Mouse (Mus musculus): ENCODE measurements around the gene Nucb1.

The Nucb1 gene

DNA sequence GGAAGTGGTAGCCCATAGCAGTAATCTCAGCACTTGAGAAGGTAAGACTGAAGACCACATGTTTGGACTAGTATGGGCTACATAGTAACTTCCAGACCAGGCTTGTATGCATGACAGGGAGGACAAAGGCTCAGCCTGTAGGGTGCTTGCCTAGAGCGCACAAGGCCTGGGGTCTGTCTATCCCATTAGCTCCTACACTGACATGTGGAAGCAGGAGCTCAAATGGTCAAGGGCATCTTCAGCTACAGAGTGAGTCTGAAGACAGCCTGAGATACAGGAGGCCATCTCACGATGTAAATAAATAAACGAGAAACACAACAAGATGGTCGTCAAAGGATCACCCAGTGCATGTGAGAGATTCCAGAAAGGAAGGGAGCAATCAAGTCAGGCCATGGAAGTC lies 47.9 kb downstream of the Nucb1 start:
- no peak for DNase-seq (ENCODE audit: low spot score in 2 of 2)

DNA sequence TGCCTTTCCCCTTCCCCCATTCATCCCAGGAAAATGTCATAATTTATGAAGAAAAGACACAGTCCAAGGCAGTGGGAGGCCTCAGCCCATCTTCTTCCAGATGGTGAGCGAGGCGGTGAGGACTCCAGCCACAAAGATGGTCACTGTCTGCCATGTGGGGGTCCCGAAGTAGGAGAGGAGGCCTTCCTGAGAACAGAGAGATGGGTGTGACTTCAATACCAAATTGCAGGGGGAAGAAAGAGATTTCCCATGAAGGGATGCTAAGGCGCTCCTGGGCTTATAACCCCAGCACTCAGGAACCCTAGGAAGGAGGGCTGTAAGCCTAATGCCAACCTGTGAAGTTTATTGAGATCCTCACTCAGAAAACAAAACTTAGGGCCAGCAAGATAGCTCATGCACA lies 48.4 kb downstream of the Nucb1 start:
- no peak for DNase-seq (ENCODE audit: low spot score in 2 of 2)

DNA sequence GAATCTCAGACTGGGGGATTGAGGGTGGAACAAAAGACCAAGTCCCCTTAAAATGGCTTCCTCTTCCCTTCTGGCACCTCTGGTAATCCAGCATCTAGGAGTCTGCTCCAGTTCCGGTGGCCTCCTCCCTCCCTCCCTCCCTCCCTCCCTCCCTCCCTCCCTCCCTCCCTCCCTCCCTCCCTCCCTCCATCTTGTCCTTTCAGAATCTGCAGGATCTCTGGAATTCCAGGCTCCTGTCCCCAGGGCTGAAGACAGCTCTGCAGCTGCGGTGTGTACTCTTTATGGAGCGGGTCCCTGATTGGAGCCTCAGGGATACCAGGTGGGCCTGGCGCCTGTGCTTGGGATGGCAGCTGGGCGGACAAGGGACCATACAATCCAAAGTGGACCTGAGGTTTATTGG lies 48.9 kb downstream of the Nucb1 start:
- DNase-seq (ENCODE audit: low spot score in 2 of 2), result no peak

DNA sequence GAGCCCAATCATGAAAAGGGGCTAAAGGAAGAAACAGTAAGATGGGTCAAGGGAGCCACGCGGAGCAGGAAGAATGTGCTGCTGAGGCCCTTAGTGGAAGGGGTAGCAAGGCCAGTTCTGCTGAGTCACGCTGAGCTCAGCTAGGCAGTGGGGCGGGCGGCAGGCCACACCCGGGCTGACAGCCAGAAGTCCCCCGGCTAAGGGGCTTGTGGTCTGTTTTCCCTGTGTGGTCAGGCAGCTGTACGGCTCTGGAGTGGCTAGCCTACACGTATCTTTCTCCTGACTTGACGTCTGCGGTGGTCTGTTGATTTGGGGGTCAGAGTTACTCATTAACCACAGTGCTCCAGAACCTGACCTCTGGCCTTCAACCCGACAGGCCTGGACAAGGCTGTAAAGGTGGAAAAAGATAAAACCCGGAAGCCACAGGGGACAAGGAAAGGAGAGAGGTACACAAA lies 49.3 kb downstream of the Nucb1 start:
- DNase-seq (ENCODE audit: low spot score in 2 of 2), result peak in 1 of 2 experiments; percentile 24

DNA sequence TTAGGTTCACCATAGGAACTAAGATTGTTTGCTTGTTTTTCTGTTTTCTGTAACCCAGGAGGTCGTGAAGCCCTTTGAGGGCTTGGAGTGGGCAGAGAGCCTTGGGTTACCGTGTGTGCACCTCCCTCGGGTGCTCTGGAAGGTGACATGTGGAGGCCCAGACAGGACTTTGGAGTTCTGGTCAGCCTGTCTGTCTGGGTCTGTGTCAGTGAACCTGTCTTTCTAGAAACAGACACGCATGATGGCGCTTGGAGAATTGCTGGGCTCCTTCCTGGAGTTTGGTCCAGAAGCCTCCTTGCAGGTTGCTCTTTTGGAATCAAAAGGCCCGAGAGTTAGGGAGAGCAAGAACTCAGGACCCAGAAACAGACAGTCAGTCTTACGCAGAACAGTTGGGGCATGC lies 49.8 kb downstream of the Nucb1 start:
- DNase-seq (ENCODE audit: low spot score in 2 of 2), result peak in 1 of 2 experiments; percentile 23

DNA sequence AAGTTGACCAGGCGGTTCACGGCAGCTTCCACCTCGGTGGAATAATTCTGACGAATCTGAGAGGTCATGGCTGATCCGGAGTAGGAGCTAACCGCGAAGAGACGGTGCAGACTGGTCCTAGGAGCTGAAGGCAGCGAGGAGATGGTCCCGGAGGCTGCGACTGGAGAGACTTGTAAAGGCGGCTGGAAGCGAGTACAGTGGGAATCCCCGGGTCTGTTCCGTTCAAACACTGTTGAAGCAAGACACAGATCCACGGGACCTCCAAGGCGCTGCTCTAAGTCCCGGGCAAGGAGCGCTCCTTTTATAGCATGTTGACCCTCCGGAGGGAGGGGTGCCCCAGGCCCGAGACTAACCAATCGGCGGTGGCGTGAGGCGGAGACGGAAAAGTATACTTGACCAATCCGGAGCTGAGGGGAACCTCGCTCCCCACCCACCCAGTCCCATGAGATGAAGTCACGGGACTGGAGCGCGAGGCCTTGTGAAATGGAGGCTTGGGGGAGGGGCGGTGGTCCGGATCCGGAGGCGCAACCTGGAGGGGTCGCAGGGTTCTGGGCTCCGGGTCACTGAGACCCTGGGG lies 50.6 kb downstream of the Nucb1 start, which contains the start of gene Ftl1:
Ftl1 (minus strand) TSS at position 321 of the 577 bp plus-strand sequence.
- peak; percentile 93 to 96 for DNase-seq (ENCODE audit: low spot score in 2 of 2)

DNA sequence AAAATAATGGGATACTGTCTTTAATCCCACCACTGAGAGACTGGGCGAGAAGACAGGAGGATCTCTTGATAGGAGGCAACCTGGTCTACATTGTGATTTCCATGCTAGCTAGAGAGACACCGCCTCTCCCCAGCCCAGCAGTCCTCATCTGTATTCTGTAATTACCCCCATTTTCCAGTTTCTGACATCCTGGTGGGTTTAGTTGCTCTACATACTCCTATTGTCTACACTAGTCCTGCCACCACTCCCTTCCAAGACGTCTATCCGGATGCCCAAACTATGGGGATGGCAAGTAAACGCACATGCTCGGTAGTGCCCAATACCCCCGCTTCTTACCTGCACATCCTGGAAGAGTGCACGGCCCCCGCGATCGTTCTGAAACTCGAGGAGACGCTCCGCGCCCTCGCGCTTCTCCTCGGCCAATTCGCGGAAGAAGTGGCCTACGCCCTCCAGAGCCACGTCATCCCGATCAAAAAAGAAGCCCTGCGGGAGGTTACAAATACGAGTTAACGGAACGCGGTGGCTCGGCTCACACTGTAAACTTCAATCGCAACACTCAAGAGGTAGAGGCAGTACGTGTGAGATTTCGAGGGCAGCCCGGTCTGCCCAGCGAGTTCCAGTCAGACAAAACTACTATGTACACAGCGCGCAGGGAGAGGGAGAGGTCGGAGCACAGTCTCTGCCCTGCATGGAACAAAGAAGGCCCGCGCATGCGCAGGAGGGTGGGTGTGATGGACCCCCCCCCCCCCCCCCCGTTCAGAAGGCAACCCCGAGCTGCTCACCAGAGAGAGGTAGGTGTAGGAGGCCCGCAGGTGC lies 51.2 kb downstream of the Nucb1 start:
- DNase-seq (ENCODE audit: low spot score in 2 of 2), result peak; percentile 65

DNA sequence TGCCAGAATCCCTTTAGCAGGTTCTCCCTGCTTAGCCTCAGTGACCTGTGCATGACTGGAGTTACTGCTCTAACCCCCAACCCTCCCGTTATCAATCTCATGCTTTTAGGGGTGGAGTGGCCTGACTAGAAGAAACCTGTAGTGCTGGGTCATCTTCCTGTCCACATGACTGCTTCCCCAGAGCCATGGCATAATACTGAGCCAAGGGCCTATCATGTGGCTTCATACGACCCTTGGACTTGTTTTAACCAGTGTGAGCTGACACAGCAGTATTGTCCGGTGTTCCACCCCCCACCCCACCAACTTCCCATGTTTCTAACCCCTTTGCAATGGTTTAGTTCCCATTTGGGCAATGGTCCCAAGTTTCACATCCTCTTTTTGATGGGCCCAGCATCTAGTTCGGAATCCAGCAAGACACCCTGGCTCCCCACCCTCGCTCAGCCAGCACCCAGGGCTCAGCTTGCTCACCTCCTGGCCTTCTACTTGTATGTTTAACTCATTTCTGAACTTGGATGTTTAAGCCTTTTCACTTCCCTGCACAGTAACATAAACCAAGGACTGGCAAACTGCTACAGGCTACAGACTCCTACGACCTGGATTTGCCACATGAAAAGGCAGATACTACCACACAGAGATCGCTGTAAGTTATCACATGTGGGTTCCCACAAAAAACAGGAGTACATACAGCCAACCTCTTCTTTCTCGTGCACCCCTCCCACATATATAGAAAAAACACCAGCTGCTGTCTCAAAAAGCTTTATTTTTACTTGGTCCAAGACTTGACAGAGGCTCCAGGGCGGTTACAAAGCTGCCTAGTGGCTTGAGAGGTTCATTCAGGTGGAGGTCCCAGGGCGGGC lies 52.8 kb downstream of the Nucb1 start:
- DNase-seq (ENCODE audit: low spot score in 2 of 2), result no peak

DNA sequence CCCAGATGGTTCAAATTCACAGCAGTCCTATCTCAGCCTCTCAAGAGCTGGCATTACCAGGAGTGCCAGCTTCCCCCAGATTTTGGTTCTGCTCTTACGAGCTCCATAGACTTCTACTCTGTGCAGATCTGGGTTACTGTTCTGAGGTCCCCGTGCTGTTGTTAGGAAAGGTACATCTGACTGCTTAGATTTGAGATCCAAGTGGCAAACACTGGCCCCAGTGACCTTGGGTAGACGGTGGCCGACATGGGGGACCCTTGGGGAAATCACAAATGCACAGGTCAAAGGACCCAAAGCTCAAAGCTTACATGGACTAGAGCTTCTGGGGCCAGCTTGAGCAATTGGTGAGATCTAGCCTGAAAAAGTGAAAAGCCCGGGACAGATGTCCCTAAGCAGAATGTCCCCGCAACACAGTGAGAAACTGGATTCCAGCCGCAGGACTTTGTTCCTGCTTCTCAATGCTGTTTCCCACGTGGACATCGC lies 53.4 kb downstream of the Nucb1 start:
- no peak for DNase-seq (ENCODE audit: low spot score in 2 of 2)

DNA sequence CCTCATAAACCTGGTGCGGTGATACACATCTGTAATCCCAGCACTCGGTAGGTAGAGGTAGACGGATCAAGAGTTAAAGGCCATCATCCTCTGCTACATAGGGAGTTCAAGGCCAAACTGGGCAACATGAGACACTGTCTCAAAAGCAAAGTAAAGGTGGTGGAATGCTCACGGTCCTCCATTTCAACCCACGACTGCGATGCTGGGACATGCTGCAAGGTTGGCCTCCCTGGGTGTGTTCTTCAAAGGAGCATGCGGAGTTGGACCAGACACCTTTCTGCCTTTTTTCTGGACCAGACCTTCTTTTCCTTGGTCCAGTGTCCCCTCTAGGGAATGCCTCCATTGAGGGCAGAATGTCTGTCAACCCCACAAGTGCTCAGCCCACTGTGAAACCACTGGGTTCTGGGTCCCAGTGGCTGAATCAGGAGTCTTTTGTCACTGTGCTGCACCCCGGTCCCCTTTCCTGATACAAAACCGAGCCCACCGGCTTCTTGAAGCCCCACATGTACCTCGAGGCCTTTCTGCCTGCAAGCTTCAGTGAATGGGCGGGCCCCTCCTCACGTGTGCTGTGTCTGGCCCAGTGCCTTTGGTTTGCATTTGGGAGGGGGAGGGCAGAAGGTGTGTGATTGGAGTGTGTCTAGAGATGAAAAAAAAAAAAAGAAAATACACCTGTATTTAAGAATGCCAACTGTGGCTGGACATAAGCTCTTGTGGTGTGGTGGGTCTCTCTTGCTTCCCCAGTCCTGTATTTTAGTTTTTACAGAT lies 54.1 kb downstream of the Nucb1 start:
- DNase-seq (ENCODE audit: low spot score in 2 of 2), result no peak

DNA sequence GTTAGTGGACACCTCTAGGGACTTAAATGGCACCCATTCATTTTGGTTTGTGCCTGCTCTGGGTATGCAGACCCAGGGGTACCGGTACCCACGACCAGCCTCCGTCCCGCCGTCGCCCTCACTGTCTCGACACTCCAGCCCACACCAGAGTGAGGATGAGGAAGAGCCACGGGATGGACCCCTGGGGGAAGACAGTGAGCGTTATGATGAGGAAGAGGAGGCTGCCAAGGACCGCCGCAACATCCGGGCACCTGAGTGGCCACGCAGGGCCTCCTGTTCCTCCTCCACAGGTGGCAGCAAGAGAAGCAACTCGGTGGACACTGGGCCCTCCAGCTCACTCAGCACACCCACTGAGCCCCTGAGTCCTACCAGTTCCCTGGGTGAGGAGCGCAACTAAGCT lies 55.2 kb downstream of the Nucb1 start:
- no peak for DNase-seq (ENCODE audit: low spot score in 2 of 2)

DNA sequence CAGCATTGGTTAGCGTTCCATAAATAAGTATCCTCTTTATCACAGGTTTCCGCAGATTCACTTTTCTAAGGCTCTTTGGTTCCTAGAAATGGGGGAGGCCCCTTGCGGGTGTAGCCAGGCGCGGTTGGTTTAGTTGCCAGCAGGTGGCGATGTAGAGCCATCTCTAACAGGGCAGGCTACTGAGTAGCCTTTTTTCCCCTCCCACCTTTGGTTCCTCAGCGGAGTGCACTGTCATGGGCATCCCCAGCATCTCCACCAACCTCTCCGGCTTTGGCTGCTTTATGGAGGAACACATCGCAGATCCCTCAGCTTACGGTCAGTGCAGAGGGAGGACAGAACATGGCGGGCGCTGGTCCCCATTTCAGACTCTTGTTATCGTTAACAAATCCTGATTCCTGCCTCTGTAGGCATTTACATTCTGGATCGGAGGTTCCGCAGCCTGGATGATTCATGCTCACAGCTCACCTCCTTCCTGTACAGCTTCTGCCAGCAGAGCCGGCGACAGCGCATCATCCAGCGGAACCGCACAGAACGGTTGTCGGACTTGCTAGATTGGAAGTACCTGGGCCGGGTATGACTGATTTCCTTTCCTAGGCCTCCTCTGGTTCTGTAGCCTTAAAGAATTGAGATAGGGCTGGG lies 58.7 kb downstream of the Nucb1 start:
- DNase-seq (ENCODE audit: low spot score in 2 of 2), result peak; percentile 91

DNA sequence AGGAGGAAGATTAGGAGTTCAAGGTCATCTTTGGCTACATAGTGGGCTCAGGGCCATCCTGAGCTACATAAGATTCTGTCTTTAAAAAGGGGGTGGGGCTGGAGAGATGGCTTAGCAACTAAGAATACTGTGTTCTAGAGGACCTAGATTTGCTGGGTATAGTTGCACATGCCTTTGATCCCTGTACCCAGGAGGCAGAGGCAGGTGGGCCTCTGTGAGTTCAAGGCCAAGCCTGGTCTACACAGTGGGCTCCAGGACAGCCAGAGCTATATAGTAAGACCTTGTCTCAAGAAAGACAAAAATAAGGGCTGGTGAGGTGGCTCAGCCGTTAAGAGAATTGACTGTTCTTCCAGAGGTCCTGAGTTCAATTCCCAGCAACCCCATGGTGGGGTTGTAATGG lies 60.2 kb downstream of the Nucb1 start:
- DNase-seq (ENCODE audit: low spot score in 2 of 2), result no peak

DNA sequence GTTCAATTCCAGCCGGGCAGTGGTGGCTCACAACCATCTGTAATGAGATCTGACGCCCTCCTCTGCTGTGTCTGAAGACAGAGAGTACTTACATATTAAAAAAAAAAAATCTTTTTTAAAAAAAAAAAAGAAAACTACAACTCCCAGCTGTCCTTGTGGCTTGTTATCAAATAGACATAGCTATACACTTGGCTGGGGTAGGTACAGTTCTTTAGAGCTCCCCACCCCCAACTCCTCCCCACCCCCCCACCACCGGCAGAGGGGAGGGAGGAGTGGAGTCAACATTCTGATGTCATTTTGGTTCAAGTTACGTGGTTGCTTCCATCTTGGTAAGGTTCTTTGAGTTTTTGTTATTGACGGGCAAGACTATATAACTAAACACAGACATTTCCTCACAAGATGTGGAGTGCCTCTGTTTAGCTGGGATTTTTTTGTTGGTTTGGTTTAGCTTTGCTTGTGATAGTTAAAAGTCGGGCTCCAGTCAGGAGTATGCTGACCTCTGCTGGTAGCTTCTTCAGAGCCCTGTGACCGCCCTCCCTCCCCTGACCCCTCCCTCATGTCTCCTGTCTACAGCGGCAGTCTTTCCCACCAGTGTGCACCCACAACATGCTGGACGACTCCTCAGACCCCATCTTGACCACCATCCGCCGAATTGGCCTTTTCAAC lies 62.7 kb downstream of the Nucb1 start:
- no peak for DNase-seq (ENCODE audit: low spot score in 2 of 2)

DNA sequence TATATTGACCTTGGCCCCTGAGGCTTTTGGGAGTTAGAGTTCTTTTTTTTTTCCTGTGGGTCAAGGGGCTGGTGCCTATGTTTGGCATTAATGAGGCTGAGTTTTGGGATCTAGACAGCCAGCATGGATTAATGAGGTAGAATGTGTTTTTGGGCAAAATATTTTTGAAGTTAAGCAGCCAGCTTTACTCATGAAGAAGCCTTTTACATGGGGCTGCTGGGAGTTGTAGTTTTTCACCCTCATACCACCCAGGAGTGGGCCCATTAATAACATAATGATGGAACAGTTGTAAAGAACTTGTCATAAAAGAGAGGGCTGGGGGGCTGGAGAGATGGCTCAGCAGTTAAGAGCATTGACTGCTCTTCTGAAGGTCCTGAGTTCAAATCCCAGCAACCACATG lies 63.6 kb downstream of the Nucb1 start:
- DNase-seq (ENCODE audit: low spot score in 2 of 2), result no peak

DNA sequence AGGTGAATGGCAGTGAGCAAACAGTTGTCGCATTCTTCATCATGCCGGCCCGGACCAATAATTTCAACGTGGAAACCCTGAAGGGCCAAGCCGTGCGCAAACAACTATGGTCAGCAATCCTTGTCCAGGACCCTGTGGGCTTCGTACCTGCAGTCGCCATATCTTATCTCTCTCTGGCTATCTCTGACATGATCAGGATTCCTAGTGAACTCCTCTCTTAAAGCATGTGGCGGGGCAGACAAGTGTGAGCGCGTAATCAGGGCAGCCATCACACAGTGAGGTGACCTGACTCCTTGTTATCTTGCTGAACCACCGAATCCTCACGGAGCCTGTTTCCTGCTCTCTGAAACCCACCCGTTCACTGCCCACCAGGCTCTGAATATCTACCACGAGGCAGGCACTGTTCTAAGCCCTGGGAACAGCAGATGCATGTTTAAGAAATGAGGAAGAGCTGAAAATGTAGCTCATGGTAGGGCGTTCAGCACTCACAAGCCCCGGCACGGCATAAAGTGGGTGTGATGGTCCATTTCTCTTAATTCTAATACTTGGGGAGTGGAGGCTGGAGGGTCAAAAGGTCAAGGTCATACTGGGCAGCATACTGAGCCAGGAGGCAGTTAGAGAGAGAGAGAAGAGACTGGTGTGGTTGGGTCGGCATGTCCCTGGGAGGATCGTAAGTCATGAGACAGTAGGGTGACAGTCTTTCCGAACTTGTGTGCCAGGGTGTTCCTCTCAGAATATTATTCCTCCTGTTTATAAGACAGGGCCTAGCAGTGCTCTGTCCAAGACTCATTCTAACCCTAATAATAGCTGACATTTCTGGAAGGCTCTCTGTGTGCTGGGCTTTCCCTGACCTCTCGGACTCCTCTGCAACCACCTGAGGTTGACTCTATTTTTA lies 66.4 kb downstream of the Nucb1 start:
- no peak for DNase-seq (ENCODE audit: low spot score in 2 of 2)

All from frontal cortex, postnatal 36 days (tissue).